Mouse (Mus musculus) lung, adult 2 months (tissue): ENCODE data around the gene Galnt17.

Experiments used
- CTCF ChIP-seq: fragments of 200-500 bp; IDR thresholded peaks from 2 replicates; pipeline ENCODE4 v1.5.1; 2011; ENCODE audit warnings: mild to moderate bottlenecking, low read length, control low read depth; ENCODE audit not compliant: insufficient read depth
- POLR2A ChIP-seq: fragments of 200-500 bp; IDR thresholded peaks from 2 replicates; pipeline ENCODE4 v1.6.1; 2011; ENCODE audit warnings: low read depth, mild to moderate bottlenecking, control low read depth, low read length, borderline replicate concordance; ENCODE audit errors: extremely low read depth

DNA sequence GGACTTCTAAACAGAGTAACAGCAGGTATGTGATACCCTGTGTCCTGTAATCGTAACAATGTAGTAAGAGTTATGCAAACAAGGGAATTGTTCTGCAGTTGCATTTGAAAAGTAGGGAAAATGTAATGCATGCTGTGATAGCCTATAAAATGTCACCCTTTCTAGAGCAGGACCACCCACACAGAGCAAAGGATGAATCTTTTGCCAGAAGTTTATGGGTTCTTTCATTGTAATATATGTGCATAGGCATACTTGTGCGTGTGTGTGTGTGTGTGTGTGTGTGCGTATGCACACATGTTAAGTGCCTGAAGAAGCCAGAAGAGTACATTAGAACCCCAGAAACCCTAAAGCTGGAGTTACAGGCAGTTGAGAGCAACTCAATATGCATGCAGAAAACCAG, 59.9 kb downstream of the Galnt17 start:
- TF ChIP-seq POLR2A (no peak), CTCF (no peak)
